In the genomic region with DNA sequence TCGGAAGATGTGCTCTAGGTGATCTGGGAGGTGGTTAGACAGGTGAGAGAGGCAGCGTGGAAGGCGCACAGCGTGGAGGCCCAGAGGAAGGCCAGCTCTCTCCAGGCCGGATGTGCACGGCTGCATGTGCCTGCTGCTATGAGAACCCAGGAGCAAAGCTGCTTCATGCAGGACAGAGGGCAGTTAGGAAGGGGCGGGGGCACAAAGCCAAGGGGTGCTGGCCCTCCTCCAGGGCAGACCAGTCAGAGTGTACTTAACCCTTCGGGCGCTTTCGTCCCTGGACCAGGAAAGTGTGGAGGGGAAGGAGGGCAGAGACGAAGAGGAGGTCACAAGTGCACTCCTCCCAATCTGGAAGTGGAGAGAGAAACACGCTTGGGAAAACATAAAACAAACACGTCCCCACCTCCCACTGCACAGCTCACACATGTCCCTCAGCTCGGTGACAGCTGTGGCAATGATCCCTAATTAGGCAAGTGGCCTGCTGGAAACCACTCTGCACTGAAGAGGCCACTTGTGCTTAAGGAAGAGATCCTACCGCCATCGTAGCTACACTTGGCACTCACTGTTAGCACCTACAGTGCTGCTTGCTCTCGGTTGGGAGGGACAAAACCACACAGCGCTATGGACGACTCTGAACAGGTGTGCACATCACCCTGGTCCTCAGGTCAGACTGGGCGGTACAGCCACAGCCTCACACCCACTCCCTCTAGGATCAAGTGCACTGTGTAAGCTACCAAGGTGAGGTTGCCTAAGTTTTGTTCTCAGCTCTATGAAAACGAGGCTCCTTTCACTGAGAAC, we compare ENCODE assay signal across 17 mouse cellular contexts. TPM values are rescaled to one million over a fixed set of nuclear protein-coding genes. Genes with fewer than 3 reads are reported as not detected.
DNase-seq lines count a peak whose midpoint lies in the region; ATAC-seq and TF ChIP-seq lines count a peak whose summit lies in the region.
"Had no signal": no experiment of that assay in that cellular context is flagged by ENCODE, and none has a peak within 500 bp of the region (broad histone marks: within the 10 kb centered on the region; RNA-seq: fewer than 3 reads in every experiment).

No protein-coding gene starts in this region.

- no peaks in the 10 kb centered on the region for H3K9me3 ChIP-seq in liver, embryonic 11.5 days (ENCODE audit: control insufficient read depth, low read length)
- H3K9me3 ChIP-seq: embryonic facial prominence, embryonic 12.5 days; heart, embryonic 12.5 days; liver, embryonic 15.5 days; midbrain, embryonic 12.5 days; neural tube, embryonic 13.5 days had no signal

- no peak overlapping the region for H3K4me3 ChIP-seq in lung, adult 2 months (replicated peaks; ENCODE audit: extremely low read depth, low read depth, low read length)
- no peak overlapping the region for H3K4me3 ChIP-seq in liver, embryonic 11.5 days (ENCODE audit: low read depth, low read length)
- H3K4me3 ChIP-seq: embryonic facial prominence, embryonic 12.5 days; heart, embryonic 12.5 days; layer of hippocampus, adult 2 months; liver, embryonic 15.5 days; midbrain, embryonic 12.5 days; neural tube, embryonic 13.5 days had no signal

- H3K4me2 ChIP-seq in liver, embryonic 11.5 days = no peak overlapping the region
- H3K4me2 ChIP-seq: embryonic facial prominence, embryonic 12.5 days; heart, embryonic 12.5 days; liver, embryonic 15.5 days; midbrain, embryonic 12.5 days; neural tube, embryonic 13.5 days had no signal

- no peak overlapping the region for H3K27ac ChIP-seq in liver, embryonic 11.5 days (ENCODE audit: low read depth, low read length)
- H3K27ac ChIP-seq: embryonic facial prominence, embryonic 12.5 days; liver, embryonic 15.5 days; midbrain, embryonic 12.5 days; neural tube, embryonic 13.5 days had no signal

- H3K36me3 ChIP-seq in liver, embryonic 11.5 days (ENCODE audit: control insufficient read depth, insufficient read depth, low read length) = peaks cover 48% of the 10 kb centered on the region

- no peak for TF ChIP-seq CTCF in lung, adult 2 months (IDR thresholded peaks at IDR 0.05; ENCODE audit: insufficient read depth, low read length)

- TF ChIP-seq POLR2A in lung, adult 2 months (IDR thresholded peaks at IDR 0.05; ENCODE audit: borderline replicate concordance, extremely low read depth, low read depth, low read length) = no peak

- no peaks in the 10 kb centered on the region for H3K27me3 ChIP-seq in liver, embryonic 11.5 days (replicated peaks; ENCODE audit: control insufficient read depth, insufficient read depth, low read length)
- H3K27me3 ChIP-seq: embryonic facial prominence, embryonic 12.5 days; heart, embryonic 12.5 days; liver, embryonic 15.5 days; midbrain, embryonic 12.5 days; neural tube, embryonic 13.5 days had no signal

- H3K9ac ChIP-seq in liver, embryonic 11.5 days (ENCODE audit: low read depth, low read length) = no peak overlapping the region
- H3K9ac ChIP-seq: embryonic facial prominence, embryonic 12.5 days; heart, embryonic 12.5 days; liver, embryonic 15.5 days; midbrain, embryonic 12.5 days; neural tube, embryonic 13.5 days had no signal

- ATAC-seq in liver, embryonic 11.5 days (replicated peaks; ENCODE audit: low FRiP score) = no peak
- ATAC-seq: forebrain, embryonic 16.5 days; hindbrain, embryonic 16.5 days had no signal

- DNase-seq in adrenal gland, postnatal 14 days = peak; percentile 57
- DNase-seq in adrenal gland, adult 8-10 months = no peak
- peak; percentile 51 for DNase-seq in heart, postnatal 4 days
- DNase-seq in heart, adult 9 months (ENCODE audit: low spot score in 2 of 2) = no peak
- DNase-seq in cerebellum, postnatal 14 days = peak; percentile 79 to 85
- peak; percentile 48 for DNase-seq in lung, adult 2 months
- no peak for DNase-seq in thymus, postnatal 0 days (ENCODE audit: low spot score)
- no peak for DNase-seq in liver, embryonic 11.5 days (ENCODE audit: low spot score)
- DNase-seq: thymus, adult 18-20 months had no signal

- H3K4me1 ChIP-seq in lung, adult 2 months (ENCODE audit: control insufficient read depth, insufficient read depth, low read length) = peaks cover 19% of the 10 kb centered on the region
- no peaks in the 10 kb centered on the region; the same call in 1 of the 2 replicates for H3K4me1 ChIP-seq in liver, embryonic 11.5 days (replicated peaks; ENCODE audit: control insufficient read depth, insufficient read depth, low read length)
- H3K4me1 ChIP-seq: midbrain, embryonic 12.5 days; neural tube, embryonic 13.5 days had no signal

- WGBS in lung, adult 2 months = 54% methylated on average over 21 of the region's 21 CpGs
- WGBS in liver, embryonic 11.5 days = 90% methylated on average over 21 of the region's 21 CpGs

RNA-seq across cellular contexts. Expression of gene Tchp, which starts 29.7 kb away (rescaled TPM):
- total RNA-seq in adrenal gland, postnatal 14 days (2021) = 6.9 and 10.0 TPM in 2 replicates
- 10 to 100 TPM in 2 of 4 experiments, 1 to 10 TPM in 2; 7.4 to 27.5 (median 12.3) TPM for total RNA-seq in adrenal gland, adult 8-10 months (2022)
- total RNA-seq in heart, postnatal 4 days (2021) = 1 to 10 TPM; 5.3 to 6.8 TPM
- polyA plus RNA-seq in lung, adult 2 months (2012; rRNA removed) = 12.2 and 17.3 TPM in 2 replicates
- 9.8 and 10.8 TPM in 2 replicates for polyA plus RNA-seq in thymus, postnatal 0 days (2015; fragmentation: Nextera tagmentation; extraction: Ambion mirVana)
- polyA plus RNA-seq in liver, embryonic 11.5 days (2014; fragmentation: Nextera tagmentation; extraction: Ambion mirVana) = 7.9 and 11.4 TPM in 2 replicates

RNA-seq across cellular contexts. Expression of gene Ankrd13a, which starts 37.2 kb away (rescaled TPM):
- 89.4 and 95.0 TPM in 2 replicates for total RNA-seq in adrenal gland, postnatal 14 days (2021)
- total RNA-seq in adrenal gland, adult 8-10 months (2022) = 10 to 100 TPM; 66.7 to 96.6 (median 86.8) TPM
- total RNA-seq in heart, postnatal 4 days (2021) = 10 to 100 TPM; 60.6 to 60.8 TPM
- 92.1 and 104 TPM in 2 replicates for polyA plus RNA-seq in lung, adult 2 months (2012; rRNA removed)
- 80.3 and 86.3 TPM in 2 replicates for polyA plus RNA-seq in thymus, postnatal 0 days (2015; fragmentation: Nextera tagmentation; extraction: Ambion mirVana)
- 81.2 and 96.5 TPM in 2 replicates for polyA plus RNA-seq in liver, embryonic 11.5 days (2014; fragmentation: Nextera tagmentation; extraction: Ambion mirVana)

RNA-seq across cellular contexts. Expression of gene Git2, which starts 38.0 kb away (rescaled TPM):
- 42.7 and 49.4 TPM in 2 replicates for total RNA-seq in adrenal gland, postnatal 14 days (2021)
- total RNA-seq in adrenal gland, adult 8-10 months (2022) = 10 to 100 TPM; 32.8 to 59.9 (median 45.6) TPM
- total RNA-seq in heart, postnatal 4 days (2021) = 10 to 100 TPM; 38.8 to 49.5 TPM
- polyA plus RNA-seq in lung, adult 2 months (2012; rRNA removed) = 97.6 and 105 TPM in 2 replicates
- polyA plus RNA-seq in thymus, postnatal 0 days (2015; fragmentation: Nextera tagmentation; extraction: Ambion mirVana) = 72.3 and 75.1 TPM in 2 replicates
- 37.5 and 46.1 TPM in 2 replicates for polyA plus RNA-seq in liver, embryonic 11.5 days (2014; fragmentation: Nextera tagmentation; extraction: Ambion mirVana)

RNA-seq across cellular contexts. Expression of gene Gltp, which starts 46.5 kb away (rescaled TPM):
- 39.2 and 41.7 TPM in 2 replicates for total RNA-seq in adrenal gland, postnatal 14 days (2021)
- total RNA-seq in adrenal gland, adult 8-10 months (2022) = 10 to 100 TPM; 49.4 to 67.4 (median 55.3) TPM
- 10 to 100 TPM; 24.4 to 26.8 TPM for total RNA-seq in heart, postnatal 4 days (2021)
- 222 and 259 TPM in 2 replicates for polyA plus RNA-seq in lung, adult 2 months (2012; rRNA removed)
- 134 and 147 TPM in 2 replicates for polyA plus RNA-seq in thymus, postnatal 0 days (2015; fragmentation: Nextera tagmentation; extraction: Ambion mirVana)
- 51.3 and 53.4 TPM in 2 replicates for polyA plus RNA-seq in liver, embryonic 11.5 days (2014; fragmentation: Nextera tagmentation; extraction: Ambion mirVana)

Comparison
In these comparisons a context has a peak if more than half of its experiments do, and no peak if none do; other contexts are left out.
1. DNase-seq: peak in adrenal gland, postnatal 14 days (single experiment), heart, postnatal 4 days (single experiment), cerebellum, postnatal 14 days (2 of 2) and lung, adult 2 months (single experiment); none in adrenal gland, adult 8-10 months (single experiment), heart, adult 9 months (0 of 2), thymus, postnatal 0 days (single experiment) and liver, embryonic 11.5 days (single experiment).